Mouse (Mus musculus) embryonic facial prominence, embryonic 10.5 days (tissue): Measurements from ENCODE around the gene Eomes. TPM values are rescaled to one million over a fixed set of nuclear protein-coding genes. Genes with fewer than 3 reads are reported as not detected.

Source experiments
- DNase-seq: peaks from one replicate; pipeline ENCODE4 v3.0.0-alpha.2; 2017; ENCODE audit warnings: low spot score
- H3K27ac ChIP-seq: fragments of 300-500 bp; sonication (generic); replicated peaks from 2 replicates; pipeline ENCODE4 v1.5.1; 2016; ENCODE audit warnings: mild to moderate bottlenecking
- H3K27me3 ChIP-seq: fragments of 300-500 bp; sonication (generic); replicated peaks from 2 replicates; pipeline ENCODE4 v1.6.1; 2016; ENCODE audit warnings: low read depth, mild to moderate bottlenecking; ENCODE audit not compliant: poor library complexity, severe bottlenecking
- H3K36me3 ChIP-seq: fragments of 300-500 bp; sonication (generic); replicated peaks from 2 replicates; pipeline ENCODE4 v1.6.1; 2016; ENCODE audit warnings: mild to moderate bottlenecking, moderate library complexity
- H3K4me1 ChIP-seq: fragments of 300-500 bp; sonication (generic); 2 replicates; pipeline ENCODE4 v1.6.1; 2016
- H3K4me3 ChIP-seq: fragments of 300-500 bp; sonication (generic); 2 replicates; pipeline ENCODE4 v1.5.1; 2016; ENCODE audit warnings: mild to moderate bottlenecking, moderate library complexity
- H3K9me3 ChIP-seq: fragments of 300-500 bp; sonication (generic); 2 replicates; pipeline ENCODE4 v1.6.1; 2016; ENCODE audit warnings: mild to moderate bottlenecking
- WGBS: fragments of 180-500 bp; shearing (Covaris S2); methylation state at CpG from one replicate; pipeline ENCODE4 v1.1.7; 2016; 5-methylcytosine and 5-hydroxymethylcytosine counted together
- polyA plus RNA-seq: library from polyadenylated mRNA; unstranded; fragments of >200 nt; fragmentation: Nextera tagmentation; extraction: Ambion mirVana; gene quantifications from 2 replicates; pipeline ENCODE4 v1.2.1, GENCODE M21; 2016

The Eomes gene
- 0.24 and 0.36 TPM in 2 replicates for polyA plus RNA-seq

GRCm38 (mm10) chr9:118477961-118478360, at the start of gene Eomes:
Gene Eomes (plus strand): TSS chr9:118478212.
- Histone ChIP-seq H3K27me3 (peaks cover 96% of the 10 kb centered on the region), H3K4me3 (peak within 1 kb of the TSS; percentile 53), H3K4me1 (peaks cover 31% of the 10 kb centered on the region), H3K9me3 (no peaks in the 10 kb centered on the region), H3K36me3 (no peaks in the 10 kb centered on the region), H3K27ac (no peak within 1 kb of the TSS; the same call in 1 of the 2 replicates)
- WGBS: under 1% methylated on average over 9 of the region's 9 CpGs
- no peak for DNase-seq

DNA sequence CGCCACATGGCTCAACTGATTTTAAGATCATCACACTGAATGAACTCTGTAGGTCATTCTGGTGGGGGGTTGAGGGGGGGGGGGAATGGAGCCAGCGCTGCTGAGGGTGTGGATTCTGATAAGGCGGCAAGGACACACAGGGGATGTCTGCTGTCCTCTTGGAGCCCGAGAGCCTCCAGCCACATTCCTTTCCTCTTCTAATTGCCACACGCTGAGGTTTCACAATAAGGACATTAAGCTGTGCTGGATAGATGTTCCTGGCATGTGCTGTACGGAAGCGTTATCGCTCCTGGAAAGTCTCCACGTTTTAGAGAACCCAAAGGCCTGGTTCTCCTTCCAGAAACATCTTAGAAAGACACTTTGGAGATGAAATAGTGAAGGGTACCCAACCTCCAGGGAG, 33.2 kb upstream of the Eomes start:
- no peak for DNase-seq
- H3K4me1 ChIP-seq: peaks cover 9% of the 10 kb centered on the region
- H3K9me3 ChIP-seq: no peaks in the 10 kb centered on the region
- no peaks in the 10 kb centered on the region for H3K36me3 ChIP-seq
- H3K27me3 ChIP-seq: 0 out of 2 replicates have a peak, but pooled peaks cover 3% of the 10 kb centered on the region
- H3K27ac ChIP-seq: no peak overlapping the region
- WGBS: 26% methylated on average over 9 of the region's 9 CpGs
- no peak overlapping the region for H3K4me3 ChIP-seq

GRCm38 (mm10) chr9:118449336-118449735, 28.7 kb upstream of the Eomes start:
- Histone ChIP-seq H3K4me1 (peaks cover 9% of the 10 kb centered on the region), H3K27ac (no peak overlapping the region), H3K9me3 (no peaks in the 10 kb centered on the region), H3K27me3 (peaks cover 8% of the 10 kb centered on the region; the same call in 1 of the 2 replicates), H3K4me3 (no peak overlapping the region), H3K36me3 (no peaks in the 10 kb centered on the region)
- WGBS: 85% methylated on average over 8 of the region's 8 CpGs
- no peak for DNase-seq

- Histone ChIP-seq H3K4me1 (0 out of 2 replicates have a peak, but pooled peaks cover 3% of the 10 kb centered on the region), H3K27ac (no peak overlapping the region), H3K4me3 (no peak overlapping the region), H3K27me3 (peaks cover 25% of the 10 kb centered on the region), H3K9me3 (no peaks in the 10 kb centered on the region), H3K36me3 (no peaks in the 10 kb centered on the region)
- no peak for DNase-seq
- WGBS: 59% methylated on average over 9 of the region's 9 CpGs
These were observed 24.6 kb upstream of the Eomes start for GRCm38 (mm10) chr9:118453427-118453826.

DNA sequence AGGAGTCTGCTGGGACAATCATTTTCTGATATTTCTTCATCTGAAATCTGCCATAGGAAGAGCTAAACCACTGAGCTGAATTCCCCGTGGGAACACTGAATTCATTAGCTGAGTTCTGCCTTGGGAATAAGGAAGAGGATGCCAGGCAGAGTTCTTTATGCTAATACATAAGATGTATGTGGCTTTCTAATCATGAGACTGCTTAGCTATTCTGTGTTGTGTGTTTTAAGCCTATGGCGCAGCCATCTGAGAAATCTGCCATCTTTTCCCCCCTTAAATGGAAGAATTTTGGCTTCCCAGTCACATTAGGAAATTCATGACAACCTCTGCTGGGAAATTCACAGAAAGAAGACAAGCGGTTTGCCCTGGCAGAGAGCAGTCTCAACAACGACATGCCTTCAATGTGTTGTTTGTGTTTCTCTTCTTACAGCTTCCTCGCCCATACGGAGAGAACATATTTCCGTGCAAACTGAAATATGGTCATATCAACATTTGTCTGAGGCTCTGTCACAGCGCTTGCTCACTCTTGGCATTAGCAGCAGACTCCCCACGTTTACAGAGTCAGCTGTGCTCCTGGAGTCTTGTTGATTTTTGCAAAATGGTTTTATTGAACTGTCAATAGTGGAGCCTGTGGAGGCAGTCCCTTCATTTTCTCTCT, 22.7 kb upstream of the Eomes start:
- 78% methylated on average over 9 of the region's 9 CpGs for WGBS
- peaks cover 22% of the 10 kb centered on the region for H3K27me3 ChIP-seq
- H3K9me3 ChIP-seq: no peaks in the 10 kb centered on the region
- H3K36me3 ChIP-seq: no peaks in the 10 kb centered on the region
- H3K4me1 ChIP-seq: 0 out of 2 replicates have a peak, but pooled peaks cover 3% of the 10 kb centered on the region
- H3K4me3 ChIP-seq: no peak overlapping the region
- DNase-seq: no peak
- no peak overlapping the region for H3K27ac ChIP-seq

DNA sequence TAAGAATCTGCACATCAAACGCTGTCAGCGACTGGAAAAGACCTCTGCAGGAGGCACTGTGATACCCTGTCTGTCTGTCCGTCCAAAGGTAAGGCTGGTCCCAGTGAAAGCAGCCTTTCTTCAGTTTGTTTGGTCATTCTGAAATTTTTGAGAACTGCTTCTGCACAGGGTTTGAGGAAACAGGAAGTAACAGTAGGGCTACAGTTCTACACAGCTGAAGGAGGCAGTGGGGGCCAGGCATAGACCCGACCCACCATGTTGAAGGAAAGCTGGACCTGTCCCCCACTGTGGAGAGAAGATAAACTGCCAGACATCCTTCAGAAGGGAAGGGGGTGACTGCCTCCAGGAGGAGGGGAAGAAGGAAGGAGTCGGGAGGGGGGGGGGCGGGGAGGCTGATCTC, 21.6 kb upstream of the Eomes start:
- no peak for DNase-seq
- Histone ChIP-seq H3K9me3 (no peaks in the 10 kb centered on the region), H3K27me3 (peaks cover 22% of the 10 kb centered on the region), H3K4me1 (0 out of 2 replicates have a peak, but pooled peaks cover 3% of the 10 kb centered on the region), H3K4me3 (no peak overlapping the region), H3K27ac (no peak overlapping the region), H3K36me3 (no peaks in the 10 kb centered on the region)
- WGBS: 37% methylated on average over 6 of the region's 6 CpGs

- H3K9me3 ChIP-seq: no peaks in the 10 kb centered on the region
- H3K36me3 ChIP-seq: no peaks in the 10 kb centered on the region
- no peak overlapping the region for H3K27ac ChIP-seq
- H3K4me3 ChIP-seq: no peak overlapping the region
- H3K27me3 ChIP-seq: peaks cover 17% of the 10 kb centered on the region
- no peak for DNase-seq
- H3K4me1 ChIP-seq: 0 out of 2 replicates have a peak, but pooled peaks cover 3% of the 10 kb centered on the region
- WGBS: 16% methylated on average over 5 of the region's 5 CpGs
These were observed 20.0 kb upstream of the Eomes start for GRCm38 (mm10) chr9:118458039-118458438.

GRCm38 (mm10) chr9:118464031-118464430, 14.0 kb upstream of the Eomes start:
- no peak for DNase-seq
- Histone ChIP-seq H3K9me3 (no peaks in the 10 kb centered on the region), H3K4me1 (peaks cover 8% of the 10 kb centered on the region; the same call in 1 of the 2 replicates), H3K27me3 (peaks cover 36% of the 10 kb centered on the region), H3K36me3 (no peaks in the 10 kb centered on the region), H3K27ac (no peak overlapping the region), H3K4me3 (no peak overlapping the region)
- WGBS: 73% methylated on average over 1 of the region's 1 CpGs

- Histone ChIP-seq H3K4me1 (peaks cover 18% of the 10 kb centered on the region), H3K27me3 (peaks cover 78% of the 10 kb centered on the region), H3K9me3 (no peaks in the 10 kb centered on the region), H3K27ac (no peak overlapping the region), H3K36me3 (no peaks in the 10 kb centered on the region), H3K4me3 (no peak overlapping the region)
- under 1% methylated on average over 14 of the region's 14 CpGs for WGBS
- peak; percentile 26 for DNase-seq
These were observed 9.7 kb upstream of the Eomes start for GRCm38 (mm10) chr9:118468301-118468700.

DNA sequence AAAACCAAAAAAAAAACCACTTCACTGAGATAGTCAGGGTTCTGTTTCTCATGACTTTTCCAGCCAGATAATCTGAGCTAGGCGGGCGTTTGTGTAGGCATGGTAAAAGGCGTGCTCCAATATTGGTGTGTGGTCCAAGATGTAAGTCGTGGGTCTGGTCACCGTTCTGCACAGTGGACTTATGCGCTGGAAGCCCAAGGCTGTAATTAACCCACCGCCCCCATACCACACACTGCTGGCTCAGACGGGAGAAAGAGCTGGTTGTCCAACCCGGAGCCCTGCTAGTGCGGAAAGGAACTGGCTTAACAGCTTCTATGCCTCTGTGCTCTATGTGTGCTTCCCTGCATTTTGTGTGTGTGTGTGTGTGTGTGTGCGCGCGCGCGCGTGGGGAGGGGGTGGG, 8.7 kb upstream of the Eomes start:
- no peak overlapping the region for H3K27ac ChIP-seq
- no peaks in the 10 kb centered on the region for H3K9me3 ChIP-seq
- peaks cover 18% of the 10 kb centered on the region for H3K4me1 ChIP-seq
- 5% methylated on average over 16 of the region's 16 CpGs for WGBS
- H3K36me3 ChIP-seq: no peaks in the 10 kb centered on the region
- H3K27me3 ChIP-seq: peaks cover 84% of the 10 kb centered on the region
- H3K4me3 ChIP-seq: 0 out of 2 replicates have a peak overlapping the region, but pooled peaks have one; percentile 18
- DNase-seq: peak; percentile 51

GRCm38 (mm10) chr9:118471296-118471695, 6.7 kb upstream of the Eomes start:
- Histone ChIP-seq H3K4me1 (peaks cover 18% of the 10 kb centered on the region), H3K36me3 (no peaks in the 10 kb centered on the region), H3K4me3 (no peak overlapping the region), H3K27me3 (peaks cover 96% of the 10 kb centered on the region), H3K9me3 (no peaks in the 10 kb centered on the region), H3K27ac (no peak overlapping the region)
- 6% methylated on average over 3 of the region's 3 CpGs for WGBS
- DNase-seq: no peak

DNA sequence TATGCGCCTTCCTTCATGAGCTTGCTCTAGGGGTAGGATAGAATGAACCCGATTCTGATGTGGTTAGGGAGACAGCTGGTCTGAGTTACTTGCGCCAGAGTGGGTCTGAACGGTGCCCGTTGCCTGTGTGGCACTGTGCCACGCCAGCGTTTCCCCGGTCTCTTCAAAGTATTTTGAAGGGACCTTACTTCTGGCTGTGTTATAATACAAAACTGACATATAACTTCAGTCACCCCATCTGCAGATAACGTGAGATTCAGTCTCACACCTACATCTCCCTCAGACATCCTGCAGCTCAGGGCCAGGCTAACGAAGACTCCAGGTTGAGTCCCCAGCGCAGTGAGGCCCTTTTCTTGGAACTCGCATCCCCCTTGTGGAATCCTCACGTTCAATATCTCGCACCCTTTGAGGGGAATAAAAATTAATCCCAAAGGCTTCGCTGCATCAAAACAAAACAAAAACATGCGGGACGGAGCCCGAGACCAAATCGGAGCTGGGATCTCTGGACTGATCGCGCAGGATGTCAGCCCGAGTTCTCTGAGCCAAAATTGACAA, 1.7 kb upstream of the Eomes start:
- H3K36me3 ChIP-seq: no peaks in the 10 kb centered on the region
- peak; percentile 59 for DNase-seq
- peaks cover 34% of the 10 kb centered on the region for H3K4me1 ChIP-seq
- peaks cover 96% of the 10 kb centered on the region for H3K27me3 ChIP-seq
- H3K27ac ChIP-seq: no peak overlapping the region
- H3K4me3 ChIP-seq: peak overlapping the region; percentile 38
- no peaks in the 10 kb centered on the region for H3K9me3 ChIP-seq
- WGBS: under 1% methylated on average over 22 of the region's 22 CpGs

DNA sequence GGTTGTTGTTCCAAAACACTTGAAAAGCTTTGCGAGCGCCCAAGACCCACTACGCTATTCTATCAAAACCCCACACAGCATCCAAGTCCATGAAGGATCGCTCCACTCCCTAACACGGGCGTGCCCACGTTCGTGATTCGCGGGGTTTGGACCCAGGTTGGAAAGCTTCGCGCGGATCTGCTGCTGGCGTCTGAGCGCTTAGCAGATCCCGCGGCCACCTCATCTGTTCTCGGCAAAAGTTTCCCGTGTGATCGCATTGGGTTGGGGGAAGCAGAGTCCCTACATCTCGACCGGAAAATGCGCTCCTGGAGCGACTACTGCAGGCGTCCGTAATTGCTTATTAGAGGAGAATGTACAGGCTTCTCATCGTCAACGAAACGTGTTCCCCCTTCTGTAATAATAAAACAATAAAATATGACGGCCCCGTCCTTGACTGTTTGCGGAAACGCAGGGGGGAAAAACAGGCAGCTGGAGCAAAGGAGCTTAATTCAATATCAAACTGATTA, 1.2 kb upstream of the Eomes start:
- Histone ChIP-seq H3K9me3 (no peaks in the 10 kb centered on the region), H3K27ac (no peak overlapping the region), H3K27me3 (peaks cover 96% of the 10 kb centered on the region), H3K36me3 (no peaks in the 10 kb centered on the region), H3K4me1 (peaks cover 31% of the 10 kb centered on the region), H3K4me3 (peak overlapping the region; percentile 38)
- under 1% methylated on average over 33 of the region's 33 CpGs for WGBS
- peak; percentile 63 for DNase-seq
